Mouse (Mus musculus) T-helper 1 cell (primary cell): ENCODE measurements around the gene Fbxw26.
"Not testable (repeated sequence)": the region's sequence is repeated elsewhere in the genome, so short reads cannot be mapped to it uniquely, and the experiment has no call there.

Experiments
- in situ Hi-C: fragments of 300-600 bp; cut with MboI, MseI; formaldehyde crosslinking; loops from one replicate; pipeline ENCODE4 v1.15.1; 2025; ENCODE audit warnings: high pct_unique_total_duplicates

Fbxw26 gene

GRCm38 (mm10) chr9:109745989-109746388 lies at the start of gene Fbxw26:
Gene Fbxw26 (minus strand): TSS chr9:109746089.
- in situ Hi-C loops = not testable (repeated sequence)

GRCm38 (mm10) chr9:109795221-109795620 lies 49.3 kb upstream of the Fbxw26 start:
- in situ Hi-C loops = loop anchor here (10.0 kb wide), 1 partner anchor 790 kb away; no protein-coding TSS in a partner anchor

- in situ Hi-C loops = loop anchor here (10.0 kb wide), 1 partner anchor 786 kb away; no protein-coding TSS in a partner anchor
These were observed 44.7 kb upstream of the Fbxw26 start, which contains the start of gene Fbxw27 for GRCm38 (mm10) chr9:109790570-109790969. Gene Fbxw27 (minus strand): TSS chr9:109790670.

GRCm38 (mm10) chr9:109766841-109767240 lies 21.0 kb upstream of the Fbxw26 start:
- in situ Hi-C loops = not testable (repeated sequence)

- in situ Hi-C loops = loop anchor here (25.0 kb wide), 1 partner anchor 1165 kb away; no protein-coding TSS in a partner anchor
These were observed 43.3 kb downstream of the Fbxw26 start, which contains the start of gene Fbxw18 for GRCm38 (mm10) chr9:109702600-109702999. Gene Fbxw18 (minus strand): TSS chr9:109702700.

- in situ Hi-C loops = loop anchor here (10.0 kb wide), 1 partner anchor 170 kb away; no protein-coding TSS in a partner anchor
These were observed 60.6 kb downstream of the Fbxw26 start for GRCm38 (mm10) chr9:109685299-109685698.
